Mouse (Mus musculus) subcutaneous adipose tissue, adult 2 months (tissue): ENCODE measurements around the gene Vwa3a. TPM values are rescaled to one million over a fixed set of nuclear protein-coding genes. Genes with fewer than 3 reads are reported as not detected.

ENCODE experiments used
- polyA plus RNA-seq: library from polyadenylated mRNA; depleted of rRNA; stranded (reverse); fragments of >200 nt; gene quantifications from 2 replicates; pipeline ENCODE4 v1.2.3, GENCODE M21; 2012; ENCODE audit warnings: low replicate concordance; rRNA removed

Vwa3a gene
- 2.4 and 9.3 TPM in 2 replicates for polyA plus RNA-seq

GRCm38 (mm10) chr7:120739018-120739417 is at the start of gene Vwa3a:
Vwa3a (plus strand) TSS chr7:120739318.

GRCm38 (mm10) chr7:120811834-120812415 is 72.8 kb downstream of the Vwa3a start, which contains the start of gene Gm5737:
Gm5737 (plus strand) TSS chr7:120812365.

GRCm38 (mm10) chr7:120842345-120843036 is 103.4 kb downstream of the Vwa3a start, which contains the start of gene Eef2k:
Eef2k (plus strand) TSS chr7:120842831.

Other genes starting within 250 kb of the Vwa3a start
- 123 and 165 TPM in 2 replicates for gene Uqcrc2, start 104.1 kb upstream of the Vwa3a start, polyA plus RNA-seq
- not detected in 2 replicates for gene Pdzd9, start 69.0 kb upstream of the Vwa3a start, polyA plus RNA-seq
- gene Mosmo, start 61.7 kb upstream of the Vwa3a start, polyA plus RNA-seq = 20.1 and 20.7 TPM in 2 replicates
- gene Gm5737, start 73.0 kb downstream of the Vwa3a start, polyA plus RNA-seq = 0.39 TPM in 1 of 2 replicates, not detected in the other
- gene Eef2k, start 103.5 kb downstream of the Vwa3a start, polyA plus RNA-seq = 27.3 and 36.5 TPM in 2 replicates
- gene Polr3e, start 178.4 kb downstream of the Vwa3a start, polyA plus RNA-seq = 14.1 and 26.2 TPM in 2 replicates
- gene Cdr2, start 243.0 kb downstream of the Vwa3a start, polyA plus RNA-seq = 29.7 and 48.8 TPM in 2 replicates
- 0.87 and 1.9 TPM in 2 replicates for gene Mfsd13b, start 243.2 kb downstream of the Vwa3a start, polyA plus RNA-seq